Mouse (Mus musculus) megakaryocyte, embryonic 14.5 days (primary cell): ENCODE results near the gene Hexim1. TPM values are rescaled to one million over a fixed set of nuclear protein-coding genes. Genes with fewer than 3 reads are reported as not detected.
A peak's percentile ranks its signal among the peaks of the same experiment; 100 is the strongest.

Experiments
- H3K27me3 ChIP-seq: replicated peaks from 2 replicates; pipeline ENCODE3; 2012; ENCODE audit warnings: inconsistent platforms
- H3K36me3 ChIP-seq: replicated peaks from 2 replicates; pipeline ENCODE3; 2012; ENCODE audit warnings: low read length, inconsistent platforms, mixed read lengths
- H3K4me1 ChIP-seq: 2 replicates; pipeline ENCODE4 v1.6.1; 2012; ENCODE audit warnings: inconsistent platforms
- H3K4me3 ChIP-seq: replicated peaks from 2 replicates; pipeline ENCODE3; 2012; ENCODE audit warnings: moderate library complexity, mild to moderate bottlenecking, inconsistent platforms
- H3K9me3 ChIP-seq: 2 replicates; pipeline ENCODE4 v1.6.1; 2012; ENCODE audit warnings: inconsistent platforms
- FLI1 ChIP-seq: IDR thresholded peaks from 2 replicates; pipeline ENCODE4 v1.6.1; 2012; ENCODE audit warnings: low read length, inconsistent platforms, mixed read lengths
- GATA1 ChIP-seq: IDR thresholded peaks from 3 replicates; pipeline ENCODE4 v1.6.1; 2012; ENCODE audit warnings: mixed read lengths, low read length, inconsistent platforms, borderline replicate concordance
- polyA plus RNA-seq: library from polyadenylated mRNA; stranded (reverse); fragments of >175 nt; gene quantifications from 2 replicates; pipeline ENCODE4 v1.2.3, GENCODE M21; 2012; ENCODE audit warnings: low replicate concordance; ENCODE audit not compliant: insufficient read depth

Hexim1 gene
- polyA plus RNA-seq, 1 experiment: 98.1 TPM

- Histone ChIP-seq H3K27me3 (no peaks in the 10 kb centered on the region), H3K36me3 (peaks cover 42% of the 10 kb centered on the region), H3K4me1 (peaks cover 27% of the 10 kb centered on the region), H3K9me3 (no peaks in the 10 kb centered on the region), H3K4me3 (peak overlapping the region; percentile 98)
- TF ChIP-seq FLI1 (no peak), GATA1 (no peak)
Observed at GRCm38 (mm10) chr11:103115163-103116007, 646 bp upstream of the Hexim1 start.

- Histone ChIP-seq H3K4me3 (peak overlapping the region; percentile 98), H3K27me3 (no peaks in the 10 kb centered on the region), H3K36me3 (peaks cover 34% of the 10 kb centered on the region), H3K4me1 (peaks cover 27% of the 10 kb centered on the region), H3K9me3 (no peaks in the 10 kb centered on the region)
- TF ChIP-seq FLI1: no peak
- no peak for TF ChIP-seq GATA1
Observed at GRCm38 (mm10) chr11:103116959-103117590, 1.0 kb downstream of the Hexim1 start.

- H3K36me3 ChIP-seq: peaks cover 33% of the 10 kb centered on the region
- peaks cover 27% of the 10 kb centered on the region for H3K4me1 ChIP-seq
- TF ChIP-seq GATA1: no peak
- no peak for TF ChIP-seq FLI1
- no peaks in the 10 kb centered on the region for H3K27me3 ChIP-seq
- H3K4me3 ChIP-seq: peak overlapping the region; percentile 98
- H3K9me3 ChIP-seq: no peaks in the 10 kb centered on the region
Observed at GRCm38 (mm10) chr11:103117591-103118009, 1.6 kb downstream of the Hexim1 start.

- Histone ChIP-seq H3K36me3 (peaks cover 25% of the 10 kb centered on the region), H3K9me3 (no peaks in the 10 kb centered on the region), H3K4me1 (peaks cover 29% of the 10 kb centered on the region), H3K4me3 (peak overlapping the region; percentile 98), H3K27me3 (no peaks in the 10 kb centered on the region)
- TF ChIP-seq GATA1: no peak
Observed at GRCm38 (mm10) chr11:103118866-103119265, 2.8 kb downstream of the Hexim1 start.

- Histone ChIP-seq H3K4me3 (peak overlapping the region; percentile 20), H3K4me1 (peaks cover 24% of the 10 kb centered on the region), H3K36me3 (peaks cover 25% of the 10 kb centered on the region), H3K27me3 (no peaks in the 10 kb centered on the region), H3K9me3 (no peaks in the 10 kb centered on the region)
- TF ChIP-seq FLI1: no peak
- no peak for TF ChIP-seq GATA1
Observed at GRCm38 (mm10) chr11:103119609-103120008, 3.6 kb downstream of the Hexim1 start.

- H3K27me3 ChIP-seq: no peaks in the 10 kb centered on the region
- peaks cover 28% of the 10 kb centered on the region for H3K36me3 ChIP-seq
- TF ChIP-seq FLI1: no peak
- no peak for TF ChIP-seq GATA1
- no peak overlapping the region for H3K4me3 ChIP-seq
- peaks cover 19% of the 10 kb centered on the region; the same call in 1 of the 2 replicates for H3K4me1 ChIP-seq
- H3K9me3 ChIP-seq: no peaks in the 10 kb centered on the region
Observed at GRCm38 (mm10) chr11:103120315-103120714, 4.3 kb downstream of the Hexim1 start.

- Histone ChIP-seq H3K27me3 (no peaks in the 10 kb centered on the region), H3K4me3 (peak within 1 kb of the TSS; percentile 100), H3K9me3 (no peaks in the 10 kb centered on the region), H3K4me1 (peaks cover 84% of the 10 kb centered on the region), H3K36me3 (peaks cover 52% of the 10 kb centered on the region)
- TF ChIP-seq GATA1 (no peak), FLI1 (no peak)
Observed at GRCm38 (mm10) chr11:103131701-103132575, 15.9 kb downstream of the Hexim1 start, which contains the start of gene Hexim2. TSS of gene Hexim2 (plus strand) at chr11:103132429.

- no peaks in the 10 kb centered on the region for H3K27me3 ChIP-seq
- peak; percentile 33; the same call in 1 of the 2 replicates for TF ChIP-seq FLI1
- TF ChIP-seq GATA1: no peak
- peak overlapping the region; percentile 100 for H3K4me3 ChIP-seq
- H3K4me1 ChIP-seq: peaks cover 82% of the 10 kb centered on the region
- H3K9me3 ChIP-seq: no peaks in the 10 kb centered on the region
- peaks cover 52% of the 10 kb centered on the region for H3K36me3 ChIP-seq
Observed at GRCm38 (mm10) chr11:103132576-103133455, 16.8 kb downstream of the Hexim1 start.
